Mouse (Mus musculus) gastrocnemius, postnatal 25 days (tissue): Measurements from ENCODE around the gene Sugct. TPM values are rescaled to one million over a fixed set of nuclear protein-coding genes. Genes with fewer than 3 reads are reported as not detected.
A peak's percentile ranks its signal among the peaks of the same experiment; 100 is the strongest.

ENCODE experiments used
- DNase-seq: peaks from one replicate; pipeline ENCODE4 v3.0.0; 2022
- total RNA-seq, 2 experiments: library from RNA; stranded (reverse); gene quantifications; 1 replicate in 1 of 2; 2 replicates in 1 of 2; pipeline ENCODE4 v1.2.3; 2021

Sugct gene
- total RNA-seq, 2 experiments from 2014 or later: 0.82 to 0.86 TPM

DNA sequence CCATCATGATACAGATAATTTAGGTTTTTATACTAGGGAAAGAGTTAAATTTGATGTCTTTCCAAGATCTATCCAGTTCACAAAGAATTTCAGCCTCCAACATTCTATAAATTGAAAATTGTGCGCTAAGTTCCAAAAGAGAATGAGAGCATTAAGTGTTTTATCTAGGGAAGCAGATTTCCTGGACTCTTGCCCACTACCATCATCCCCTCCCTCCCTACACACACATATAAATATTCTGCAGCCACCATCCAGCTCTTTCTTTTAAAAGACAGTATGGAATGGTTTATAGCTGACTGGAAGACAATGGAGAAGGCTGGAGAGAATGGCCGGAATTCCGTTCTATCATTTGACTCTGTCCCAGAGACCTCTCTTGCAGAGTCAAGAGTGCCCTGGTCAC, 404.3 kb downstream of the Sugct start:
- DNase-seq: no peak

- no peak for DNase-seq
Measured at GRCm38 (mm10) chr13:17288377-17288776, 407.0 kb downstream of the Sugct start.

DNA sequence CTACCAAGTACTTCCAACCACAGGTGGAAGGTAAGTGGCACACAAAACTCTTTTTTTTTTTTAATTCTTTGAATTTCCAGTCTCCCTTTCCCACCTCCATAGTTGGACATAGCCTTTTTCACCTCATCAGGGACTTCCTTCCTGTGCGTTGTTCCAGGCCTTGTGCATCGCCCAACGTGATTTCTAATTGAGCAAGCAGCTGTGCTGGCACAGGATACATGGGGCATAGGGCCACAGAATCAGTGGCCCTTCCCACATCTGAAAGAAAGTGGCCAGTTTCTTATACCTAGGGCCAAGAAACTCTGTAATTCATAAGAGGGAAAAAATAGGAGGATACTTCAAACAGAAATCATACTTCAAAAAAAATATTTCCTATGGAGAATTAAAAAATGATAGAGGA, 449.4 kb downstream of the Sugct start:
- DNase-seq: peak; percentile 51

GRCm38 (mm10) chr13:17216524-17216923, 478.8 kb downstream of the Sugct start:
- DNase-seq: no peak

- DNase-seq: no peak
Measured at GRCm38 (mm10) chr13:17212681-17213080, 482.7 kb downstream of the Sugct start.

- no peak for DNase-seq
Measured at GRCm38 (mm10) chr13:17190180-17190762, 505.1 kb downstream of the Sugct start.

DNA sequence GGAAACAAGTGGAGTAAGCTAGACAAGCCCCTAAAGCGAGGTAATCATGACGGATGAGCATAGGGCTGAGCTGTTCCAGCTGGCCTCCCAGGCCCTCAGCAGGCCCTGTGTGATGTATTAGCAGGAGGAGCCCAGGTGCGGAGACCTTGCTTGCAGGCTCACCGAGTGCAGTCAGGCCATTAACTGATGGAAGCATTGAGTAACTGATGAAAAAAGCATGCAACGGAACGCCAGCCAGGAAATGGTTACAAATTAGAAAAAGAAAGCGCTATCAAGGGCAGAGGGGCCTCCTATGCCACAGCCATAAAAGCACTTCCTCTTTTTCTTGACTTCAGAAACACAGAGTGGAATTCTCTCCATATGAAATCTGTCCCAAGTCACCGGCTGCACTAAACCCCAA, 510.1 kb downstream of the Sugct start:
- no peak for DNase-seq

DNA sequence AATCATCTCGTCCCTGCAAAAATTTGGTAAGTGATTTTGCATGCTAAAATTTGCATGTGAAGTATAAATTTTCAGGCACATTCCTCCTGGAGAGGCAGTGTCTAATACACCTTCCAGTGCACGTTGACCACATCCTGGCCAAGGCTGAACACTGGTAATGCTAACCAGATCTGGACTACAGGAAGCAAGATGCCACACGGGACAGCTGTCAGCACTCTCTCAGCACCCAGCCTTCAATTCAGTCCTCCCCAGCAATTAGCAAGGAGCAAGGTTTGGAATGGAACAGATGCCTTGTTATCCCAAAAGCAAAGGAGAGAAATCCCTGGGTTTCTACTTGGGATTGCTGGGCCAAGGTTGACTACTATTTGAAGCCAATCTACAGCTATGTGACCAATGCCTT, 529.4 kb downstream of the Sugct start:
- DNase-seq: no peak

DNA sequence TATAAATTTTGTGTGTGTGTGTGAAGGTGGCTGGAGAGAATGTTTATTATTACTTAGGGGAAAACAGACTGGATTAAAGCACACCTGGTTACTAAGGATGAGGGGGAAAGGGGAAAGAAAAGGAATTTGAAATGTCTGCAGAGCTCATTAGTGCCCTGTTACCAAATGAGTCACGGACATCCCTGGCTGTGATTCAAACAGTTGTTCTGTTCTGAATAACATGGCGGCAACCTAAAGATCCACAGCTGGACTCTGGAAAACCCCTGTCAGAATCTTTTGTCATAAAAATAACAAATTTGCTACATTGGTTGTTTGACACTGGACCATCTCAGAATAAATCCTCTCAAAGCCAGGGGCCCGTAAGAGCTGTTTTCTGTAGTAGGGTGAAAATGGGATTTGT, 530.6 kb downstream of the Sugct start:
- no peak for DNase-seq

- DNase-seq: no peak
Measured at GRCm38 (mm10) chr13:17146441-17146992, 548.8 kb downstream of the Sugct start.

- no peak for DNase-seq
Measured at GRCm38 (mm10) chr13:17116073-17116472, 579.3 kb downstream of the Sugct start.

- DNase-seq: no peak
Measured at GRCm38 (mm10) chr13:17102372-17102771, 593.0 kb downstream of the Sugct start.

DNA sequence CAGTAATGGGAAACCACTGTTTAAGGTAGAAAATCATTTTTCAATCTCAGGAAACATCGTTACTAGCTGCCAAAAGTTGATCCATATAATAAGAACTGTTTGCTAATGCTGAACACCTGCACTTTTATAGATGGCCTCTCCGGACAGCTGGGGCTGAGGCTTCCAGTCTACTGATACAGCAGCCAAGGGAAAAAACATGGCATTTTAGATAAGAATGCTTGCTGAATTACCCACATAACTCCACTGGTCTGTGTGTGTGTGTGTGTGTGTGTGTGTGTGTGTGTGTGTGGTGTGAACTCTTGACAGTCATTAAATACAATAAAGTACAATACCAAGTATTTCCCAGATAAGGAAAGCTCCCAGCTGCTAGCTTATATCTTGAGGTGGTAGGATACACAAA, 608.8 kb downstream of the Sugct start:
- DNase-seq: no peak

GRCm38 (mm10) chr13:17086146-17086545, 609.2 kb downstream of the Sugct start:
- DNase-seq: no peak

GRCm38 (mm10) chr13:17084946-17085852, 610.2 kb downstream of the Sugct start:
- no peak for DNase-seq

DNA sequence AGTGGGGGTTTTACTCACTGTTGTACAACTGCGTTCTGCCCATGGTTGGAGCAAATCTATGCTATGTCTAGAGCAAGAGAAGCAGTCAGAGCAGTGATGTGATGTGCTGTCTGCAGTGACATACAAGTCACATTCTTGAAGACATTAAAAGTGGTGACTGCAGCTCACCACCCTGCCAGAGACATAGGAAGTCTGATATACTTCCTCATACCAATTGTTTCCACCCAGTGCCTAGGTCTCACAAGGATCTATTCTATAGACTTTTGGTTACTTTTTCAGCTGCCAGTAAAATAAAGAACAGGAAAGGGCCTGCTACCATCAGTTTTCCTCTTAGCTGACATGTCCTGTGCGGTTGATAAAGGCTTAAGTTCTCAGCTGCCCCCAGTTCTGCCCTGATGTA, 613.7 kb downstream of the Sugct start:
- no peak for DNase-seq

GRCm38 (mm10) chr13:17065552-17065951, 629.8 kb downstream of the Sugct start:
- DNase-seq: no peak

DNA sequence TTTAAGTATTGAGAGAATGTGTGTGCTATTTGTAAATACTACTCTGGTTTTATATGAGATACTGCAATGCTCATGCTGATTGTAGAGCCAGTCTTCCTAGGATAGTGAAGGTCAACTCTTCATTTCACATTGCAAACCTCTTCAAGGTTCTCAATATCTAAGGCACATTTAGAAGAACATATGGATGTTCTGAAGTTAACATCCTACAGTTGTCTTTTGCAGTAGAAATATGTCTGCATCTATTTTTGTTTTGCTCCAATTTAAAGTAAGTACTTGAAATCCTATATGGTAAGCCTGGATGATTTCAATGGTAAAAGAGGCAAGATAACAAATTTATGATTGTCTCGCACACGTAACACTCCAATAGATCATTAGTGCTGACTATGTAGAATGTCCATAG, 638.7 kb downstream of the Sugct start:
- no peak for DNase-seq

DNA sequence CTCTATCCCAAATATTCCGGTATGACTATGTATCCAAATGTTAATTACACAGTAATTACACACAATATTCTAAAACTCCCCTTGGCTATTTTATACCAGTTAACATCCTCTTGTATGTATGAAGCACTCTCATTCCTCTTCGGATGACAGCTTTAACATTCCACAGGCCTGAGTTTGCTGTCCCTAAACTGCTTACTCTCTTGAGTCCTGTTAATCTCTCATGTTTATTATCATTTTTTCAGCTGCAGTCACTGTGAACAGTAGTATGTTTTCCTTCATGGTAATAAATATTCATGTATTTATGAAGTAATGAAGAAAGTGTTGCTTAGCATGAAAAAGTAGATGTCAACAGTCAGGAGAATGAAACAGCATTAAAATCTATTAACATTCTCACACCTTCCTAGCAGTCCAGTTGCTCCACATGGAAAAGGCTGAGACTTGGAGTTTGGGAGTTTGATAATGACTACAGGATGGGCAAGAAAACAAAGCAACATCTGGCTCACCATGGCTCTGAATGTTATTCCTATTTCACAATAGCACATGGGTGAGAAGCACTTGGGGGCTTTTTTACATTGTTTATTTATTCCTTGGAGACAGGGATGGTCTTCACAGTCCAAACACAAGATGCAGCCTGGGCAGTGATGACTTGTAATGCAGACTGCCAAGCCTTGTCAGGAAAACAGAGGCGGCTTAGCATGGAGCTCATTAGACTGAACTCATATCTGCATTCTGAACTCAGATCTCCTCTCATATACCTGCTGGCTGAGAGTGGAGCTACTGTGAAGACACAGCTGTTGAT, 651.7 kb downstream of the Sugct start:
- DNase-seq: no peak

- no peak for DNase-seq
Measured at GRCm38 (mm10) chr13:17042332-17042731, 653.0 kb downstream of the Sugct start.

GRCm38 (mm10) chr13:17039727-17040126, 655.6 kb downstream of the Sugct start:
- no peak for DNase-seq

GRCm38 (mm10) chr13:17038341-17038740, 657.0 kb downstream of the Sugct start:
- no peak for DNase-seq

GRCm38 (mm10) chr13:17037899-17038298, 657.5 kb downstream of the Sugct start:
- DNase-seq: no peak
